Mouse (Mus musculus): Measurements from ENCODE around the gene B3gnt4. TPM values are rescaled to one million over a fixed set of nuclear protein-coding genes. Genes with fewer than 3 reads are reported as not detected.

The B3gnt4 gene
- polyA plus RNA-seq, 2 experiments: not detected

- Histone ChIP-seq H3K36me3 (replicated peaks; ENCODE audit: control insufficient read depth, insufficient read depth, low read depth) (no peaks in the 10 kb centered on the region), H3K4me3 (ENCODE audit: insufficient read depth in 1 of 2, low read depth in 2 of 2, low read length in 2 of 2) (no peak overlapping the region), H3K9ac (replicated peaks) (no peak overlapping the region), H3K27me3 (ENCODE audit: control insufficient read depth, insufficient read depth, low read length) (0 out of 2 replicates have a peak, but pooled peaks cover 3% of the 10 kb centered on the region), H3K4me2 (ENCODE audit: low read depth) (no peak overlapping the region), H3K27ac (no peak overlapping the region), H3K4me1 (replicated peaks; ENCODE audit: control insufficient read depth in 2 of 2, insufficient read depth in 2 of 2, low read length in 1 of 2) (no peaks in the 10 kb centered on the region), H3K9me3 (ENCODE audit: control insufficient read depth, low read length) (no peaks in the 10 kb centered on the region)
- no peak for ATAC-seq (ENCODE audit: insufficient read depth)
- no peak for DNase-seq (ENCODE audit: low read depth in 3 of 3, low spot score in 3 of 3)
- no peak for TF ChIP-seq EP300 (IDR thresholded peaks at IDR 0.05; ENCODE audit: low read depth)
- TF ChIP-seq CTCF (IDR thresholded peaks at IDR 0.05; ENCODE audit: low read depth): no peak
- 36% methylated on average over 11 of the region's 11 CpGs for WGBS (ENCODE audit: insufficient replicate concordance)
Observed at GRCm38 (mm10) chr5:123487659-123488395, 22.4 kb upstream of the B3gnt4 start.

GRCm38 (mm10) chr5:123489112-123489785, 21.0 kb upstream of the B3gnt4 start, which contains the start of the genes Lrrc43 and Il31:
TSS of gene Lrrc43 (plus strand) at chr5:123489305.
TSS of gene Il31 (minus strand) at chr5:123489489.
- no peak within 1 kb of the TSS for H3K4me3 ChIP-seq (ENCODE audit: insufficient read depth in 1 of 2, low read depth in 2 of 2, low read length in 2 of 2)

GRCm38 (mm10) chr5:123489935-123490334, 20.3 kb upstream of the B3gnt4 start:
- DNase-seq (ENCODE audit: low read depth in 3 of 3, low spot score in 3 of 3): no peak
- H3K27me3 ChIP-seq (ENCODE audit: control insufficient read depth, insufficient read depth, low read length): 0 out of 2 replicates have a peak, but pooled peaks cover 3% of the 10 kb centered on the region
- H3K4me2 ChIP-seq (ENCODE audit: low read depth): no peak overlapping the region
- no peaks in the 10 kb centered on the region for H3K4me1 ChIP-seq (replicated peaks; ENCODE audit: control insufficient read depth in 2 of 2, insufficient read depth in 2 of 2, low read length in 1 of 2)
- no peak for ATAC-seq (ENCODE audit: insufficient read depth)
- H3K36me3 ChIP-seq (replicated peaks; ENCODE audit: control insufficient read depth, insufficient read depth, low read depth): no peaks in the 10 kb centered on the region
- 52% methylated on average over 9 of the region's 9 CpGs for WGBS (ENCODE audit: insufficient replicate concordance)
- no peak overlapping the region for H3K27ac ChIP-seq
- no peaks in the 10 kb centered on the region for H3K9me3 ChIP-seq (ENCODE audit: control insufficient read depth, low read length)
- H3K4me3 ChIP-seq (ENCODE audit: insufficient read depth in 1 of 2, low read depth in 2 of 2, low read length in 2 of 2): no peak overlapping the region
- no peak overlapping the region for H3K9ac ChIP-seq (replicated peaks)
- no peak for TF ChIP-seq CTCF (IDR thresholded peaks at IDR 0.05; ENCODE audit: low read depth)
- no peak for TF ChIP-seq EP300 (IDR thresholded peaks at IDR 0.05; ENCODE audit: low read depth)

More at GRCm38 (mm10) chr5:123489112-123489785, 21.0 kb upstream of the B3gnt4 start, which contains the start of the genes Lrrc43 and Il31:
- Histone ChIP-seq H3K27ac (no peak within 1 kb of the TSS), H3K4me2 (ENCODE audit: low read depth) (no peak within 1 kb of the TSS), H3K4me1 (replicated peaks; ENCODE audit: control insufficient read depth in 2 of 2, insufficient read depth in 2 of 2, low read length in 1 of 2) (no peaks in the 10 kb centered on the region), H3K9me3 (ENCODE audit: control insufficient read depth, low read length) (no peaks in the 10 kb centered on the region), H3K27me3 (ENCODE audit: control insufficient read depth, insufficient read depth, low read length) (0 out of 2 replicates have a peak, but pooled peaks cover 3% of the 10 kb centered on the region), H3K36me3 (replicated peaks; ENCODE audit: control insufficient read depth, insufficient read depth, low read depth) (no peaks in the 10 kb centered on the region), H3K9ac (replicated peaks) (no peak within 1 kb of the TSS)
- DNase-seq (ENCODE audit: low read depth in 3 of 3, low spot score in 3 of 3) (no peak), ATAC-seq (ENCODE audit: insufficient read depth) (no peak)
- 10% methylated on average over 25 of the region's 25 CpGs for WGBS (ENCODE audit: insufficient replicate concordance)
- TF ChIP-seq CTCF (IDR thresholded peaks at IDR 0.05; ENCODE audit: low read depth): no peak
- TF ChIP-seq EP300 (IDR thresholded peaks at IDR 0.05; ENCODE audit: low read depth): no peak

- ATAC-seq (ENCODE audit: insufficient read depth) (no peak), DNase-seq (ENCODE audit: low read depth in 3 of 3, low spot score in 3 of 3) (no peak)
- 33% methylated on average over 4 of the region's 4 CpGs for WGBS (ENCODE audit: insufficient replicate concordance)
Observed at GRCm38 (mm10) chr5:123499717-123500116, 10.5 kb upstream of the B3gnt4 start.

GRCm38 (mm10) chr5:123501973-123502372, 8.3 kb upstream of the B3gnt4 start:
- no peak overlapping the region for H3K9ac ChIP-seq (replicated peaks)
- H3K27me3 ChIP-seq (ENCODE audit: control insufficient read depth, insufficient read depth, low read length): peaks cover 6% of the 10 kb centered on the region
- peaks cover 0 to 2% of the 10 kb centered on the region in 2 experiments; a peak in 2 of 4 replicates for H3K4me1 ChIP-seq (replicated peaks; ENCODE audit: control insufficient read depth in 2 of 2, insufficient read depth in 2 of 2, low read length in 1 of 2)
- no peaks in the 10 kb centered on the region for H3K9me3 ChIP-seq (ENCODE audit: control insufficient read depth, low read length)
- DNase-seq (ENCODE audit: low read depth in 3 of 3, low spot score in 3 of 3): no peak
- no peak overlapping the region for H3K4me3 ChIP-seq (ENCODE audit: insufficient read depth in 1 of 2, low read depth in 2 of 2, low read length in 2 of 2)
- TF ChIP-seq EP300 (IDR thresholded peaks at IDR 0.05; ENCODE audit: low read depth) (no peak), CTCF (IDR thresholded peaks at IDR 0.05; ENCODE audit: low read depth) (no peak)
- no peak for ATAC-seq (ENCODE audit: insufficient read depth)
- no peak overlapping the region for H3K27ac ChIP-seq
- no peak overlapping the region for H3K4me2 ChIP-seq (ENCODE audit: low read depth)
- H3K36me3 ChIP-seq (replicated peaks; ENCODE audit: control insufficient read depth, insufficient read depth, low read depth): no peaks in the 10 kb centered on the region
- WGBS (ENCODE audit: insufficient replicate concordance): 43% methylated on average over 4 of the region's 4 CpGs

More at GRCm38 (mm10) chr5:123499717-123500116, 10.5 kb upstream of the B3gnt4 start:
- TF ChIP-seq EP300 (IDR thresholded peaks at IDR 0.05; ENCODE audit: low read depth) (no peak), CTCF (IDR thresholded peaks at IDR 0.05; ENCODE audit: low read depth) (peak; percentile 50)
- Histone ChIP-seq H3K27me3 (ENCODE audit: control insufficient read depth, insufficient read depth, low read length) (no peaks in the 10 kb centered on the region; the same call in none of the 2 replicates), H3K4me2 (ENCODE audit: low read depth) (no peak overlapping the region), H3K4me1 (replicated peaks; ENCODE audit: control insufficient read depth in 2 of 2, insufficient read depth in 2 of 2, low read length in 1 of 2) (peaks cover 0 to 2% of the 10 kb centered on the region in 2 experiments; a peak in 2 of 4 replicates), H3K4me3 (ENCODE audit: insufficient read depth in 1 of 2, low read depth in 2 of 2, low read length in 2 of 2) (no peak overlapping the region), H3K36me3 (replicated peaks; ENCODE audit: control insufficient read depth, insufficient read depth, low read depth) (no peaks in the 10 kb centered on the region), H3K9me3 (ENCODE audit: control insufficient read depth, low read length) (no peaks in the 10 kb centered on the region), H3K27ac (no peak overlapping the region), H3K9ac (replicated peaks) (no peak overlapping the region)
